Mouse (Mus musculus) A20 (cell line): Measurements from ENCODE around the gene Coa6.

Experiments used
- DNase-seq: peaks from one replicate; pipeline ENCODE4 v3.0.0-alpha.2; 2011; ENCODE audit warnings: low read depth, low spot score

Gene Coa6

DNA sequence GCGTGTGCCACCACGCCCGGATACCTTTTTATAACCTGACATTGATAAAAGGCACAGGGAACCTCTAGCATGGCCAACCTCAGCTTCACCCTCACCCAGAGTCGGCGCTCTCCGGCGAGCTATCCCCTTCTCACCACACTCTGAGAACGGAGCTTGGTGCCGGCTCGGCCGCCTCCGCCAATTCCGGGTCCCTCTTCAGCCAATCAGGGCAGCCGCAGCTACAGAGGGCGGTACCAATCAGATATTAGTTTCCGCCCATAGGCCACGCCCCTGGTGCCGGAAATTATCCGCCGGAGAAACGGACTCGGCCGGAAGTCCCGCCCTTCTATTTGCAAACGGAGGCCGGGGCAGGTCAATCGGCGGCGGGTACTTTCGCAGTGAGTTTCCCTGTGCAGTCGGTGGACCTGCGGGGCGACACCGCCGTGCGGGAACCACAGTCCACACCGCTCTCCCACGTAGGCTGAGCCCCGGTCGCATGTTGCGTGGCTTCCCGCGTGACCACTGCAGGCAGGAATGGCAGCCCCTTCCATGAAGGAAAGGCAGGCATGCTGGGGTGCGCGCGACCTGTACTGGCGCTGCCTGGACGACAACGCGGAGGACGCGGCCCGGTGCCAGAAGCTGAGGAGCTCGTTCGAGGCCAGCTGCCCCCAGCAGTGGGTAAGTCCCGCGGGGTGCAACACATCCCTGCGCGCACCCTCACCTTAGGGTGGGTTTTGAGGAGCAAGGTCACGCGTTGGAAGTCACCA lies at the start of gene Coa6:
Gene Coa6, plus strand, starts transcription at position 342 of the 746 bp plus-strand sequence.
- DNase-seq = peak; percentile 98

DNA sequence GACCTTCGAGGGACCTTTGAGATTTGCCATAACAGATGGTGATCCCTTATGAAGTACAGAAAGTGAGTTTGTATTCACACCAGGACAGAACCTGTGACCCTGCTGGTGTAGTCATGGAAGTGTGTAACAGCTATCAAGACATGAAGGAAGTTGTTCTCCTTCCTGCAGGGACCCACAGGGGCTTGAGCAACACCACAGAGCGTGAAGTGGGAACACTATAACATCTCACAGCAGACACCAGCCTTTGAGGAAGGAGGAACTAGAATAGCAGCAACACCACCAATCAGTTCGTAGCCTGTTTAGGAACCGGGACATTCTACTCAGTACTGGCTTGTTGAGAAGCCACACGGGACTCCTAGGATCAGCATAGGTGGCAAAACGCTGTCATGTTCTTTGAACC lies 42.7 kb upstream of the Coa6 start:
- no peak for DNase-seq

DNA sequence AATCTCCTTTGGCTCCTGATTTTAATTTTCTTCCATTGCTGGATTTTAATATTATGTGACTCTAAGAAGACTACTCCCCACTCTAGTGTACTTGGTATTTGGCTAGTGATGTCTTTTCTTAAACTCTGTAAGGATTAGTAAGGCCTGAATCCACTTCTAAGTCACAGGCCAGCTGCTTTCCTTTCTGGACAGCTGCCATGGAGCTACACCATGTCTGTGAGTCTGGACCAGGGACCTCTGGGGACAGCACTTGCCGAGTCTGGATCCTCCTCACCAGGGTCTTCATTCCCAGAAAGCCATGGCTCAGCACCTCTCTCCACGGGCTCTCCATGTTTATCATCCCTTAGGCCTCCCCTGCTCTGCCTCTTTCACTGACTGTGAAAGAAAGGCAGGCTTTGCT lies 42.2 kb upstream of the Coa6 start:
- DNase-seq = no peak

DNA sequence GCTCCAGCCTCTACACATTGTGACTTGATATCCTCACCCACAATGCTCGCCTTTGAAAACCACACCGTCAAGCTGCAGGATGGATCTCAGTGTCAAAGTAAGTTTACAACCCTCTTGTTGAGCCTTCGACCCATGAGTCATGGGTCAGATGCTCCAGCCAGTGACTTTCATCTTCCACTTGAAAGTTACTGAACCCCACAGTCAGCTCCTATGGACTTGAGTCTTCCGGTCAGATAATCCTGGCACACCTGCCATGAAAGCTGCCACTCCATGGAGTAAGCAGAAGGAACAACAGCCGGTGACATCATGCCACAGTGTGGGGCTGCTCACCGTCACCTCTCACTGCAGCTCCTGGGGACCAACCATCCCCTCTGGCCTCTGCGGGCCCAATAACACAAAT lies 41.0 kb upstream of the Coa6 start:
- no peak for DNase-seq

DNA sequence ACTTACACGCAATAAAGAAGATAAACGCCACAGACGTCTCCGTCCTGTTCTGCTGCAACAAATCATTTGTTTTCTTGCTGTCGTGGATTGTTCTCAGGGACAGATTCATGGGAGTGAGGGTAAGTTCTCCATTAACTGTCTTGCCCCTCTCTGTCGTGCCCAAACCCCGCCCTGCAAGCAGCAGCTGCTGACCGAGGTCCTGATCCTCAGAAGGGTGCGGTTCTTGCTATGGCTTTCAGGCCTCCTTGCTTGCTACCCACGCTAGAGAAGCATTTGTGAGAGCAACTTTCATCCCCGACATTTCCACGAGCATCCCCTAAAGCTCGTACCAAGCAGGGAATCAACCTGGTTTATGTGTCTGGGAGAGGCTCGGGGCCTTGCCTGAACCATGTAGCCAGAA lies 40.1 kb upstream of the Coa6 start:
- no peak for DNase-seq

DNA sequence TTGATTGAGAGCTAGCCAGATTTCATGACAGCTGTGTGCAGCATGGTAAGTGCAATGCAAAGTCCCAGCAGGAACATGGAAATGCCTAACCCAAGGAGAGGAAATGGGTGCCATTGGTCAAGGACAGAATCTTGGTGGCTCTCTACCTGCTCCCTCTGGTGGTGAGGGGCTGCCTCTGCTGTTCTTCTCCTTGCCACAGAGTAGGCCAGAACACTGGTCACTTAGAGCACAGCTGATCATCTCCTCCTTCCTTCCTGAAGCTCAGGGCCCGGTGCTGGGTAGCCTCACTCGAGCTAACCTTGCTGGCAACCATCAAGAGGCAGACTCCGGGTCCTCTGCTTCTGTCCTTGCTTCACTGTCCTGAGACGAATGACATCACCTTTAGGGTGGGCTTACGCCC lies 39.6 kb upstream of the Coa6 start:
- DNase-seq = peak; percentile 41

DNA sequence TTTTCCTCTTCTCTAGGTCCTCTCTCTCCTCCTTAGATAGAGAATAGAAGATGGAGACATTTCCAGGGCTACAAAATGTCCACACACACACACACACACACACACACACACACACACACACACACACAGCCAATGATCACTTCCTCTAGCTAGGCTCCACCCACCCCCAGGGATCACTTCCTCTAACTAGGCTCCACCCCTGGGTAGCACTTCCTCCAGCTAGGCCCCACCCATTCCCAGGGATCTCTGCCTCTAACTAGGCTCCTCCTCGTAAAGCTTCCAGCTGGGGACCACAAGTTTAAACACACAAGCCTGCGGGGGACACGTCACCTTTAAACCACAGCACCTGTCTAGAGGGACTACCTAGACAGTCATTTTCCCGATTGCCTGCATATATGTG lies 34.7 kb upstream of the Coa6 start:
- DNase-seq = peak; percentile 84

DNA sequence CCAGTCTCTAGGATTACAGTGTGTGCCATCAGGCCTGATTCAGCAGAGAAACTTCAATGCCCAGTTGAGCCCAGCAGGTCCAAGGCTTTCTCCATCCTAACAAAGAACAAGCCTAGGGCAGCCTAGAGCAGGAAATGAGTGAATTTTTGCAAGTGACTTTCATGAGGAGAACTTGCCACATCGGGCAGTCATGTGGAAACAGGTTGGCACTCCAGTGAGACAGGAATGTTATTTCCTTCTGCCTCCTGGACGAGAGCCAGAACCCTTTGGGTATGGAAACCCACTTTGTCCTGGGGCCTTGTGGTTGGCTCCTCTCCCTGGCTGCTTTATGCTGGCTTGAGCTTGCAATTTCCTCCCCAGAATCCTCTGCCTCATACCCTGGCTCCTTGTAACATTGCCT lies 30.8 kb upstream of the Coa6 start:
- no peak for DNase-seq

DNA sequence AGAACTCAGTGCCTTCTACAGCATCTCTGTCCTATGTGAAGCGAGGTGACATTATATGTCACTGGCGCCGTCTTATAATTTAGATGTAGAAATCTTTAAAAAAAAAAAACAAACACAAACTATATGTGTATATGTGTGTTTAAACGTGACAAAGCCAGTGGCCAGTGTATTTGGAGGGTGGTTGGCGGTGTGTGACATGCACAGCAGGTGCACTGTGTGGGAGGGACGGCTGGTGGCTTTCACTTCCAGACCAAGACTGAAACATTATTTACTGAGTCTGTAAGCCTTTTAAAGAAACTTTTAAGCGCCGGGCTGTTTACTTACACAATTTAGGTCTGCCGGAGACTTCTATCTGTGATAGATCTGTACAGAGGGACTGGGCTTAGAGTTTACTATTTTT lies 26.9 kb upstream of the Coa6 start:
- DNase-seq = peak; percentile 84

DNA sequence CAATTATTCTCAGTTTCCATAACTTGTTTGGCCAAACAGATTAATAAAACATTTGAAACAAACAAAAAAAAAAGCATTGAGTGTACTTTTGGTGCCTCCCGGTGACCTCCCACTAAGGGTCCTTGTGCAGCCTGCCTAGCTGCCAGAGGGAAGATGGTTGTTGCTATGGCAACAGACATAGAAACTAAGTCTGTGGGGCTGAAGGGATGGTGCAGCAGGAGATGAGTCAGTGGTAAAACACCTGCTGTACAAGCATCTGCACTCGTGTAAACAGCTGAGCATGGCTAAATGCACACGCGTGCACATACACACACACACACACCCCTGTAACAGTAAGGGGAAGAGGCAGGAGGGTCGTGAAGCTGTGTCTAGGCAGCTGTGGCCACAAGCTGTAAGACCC lies 26.4 kb upstream of the Coa6 start:
- peak; percentile 59 for DNase-seq

DNA sequence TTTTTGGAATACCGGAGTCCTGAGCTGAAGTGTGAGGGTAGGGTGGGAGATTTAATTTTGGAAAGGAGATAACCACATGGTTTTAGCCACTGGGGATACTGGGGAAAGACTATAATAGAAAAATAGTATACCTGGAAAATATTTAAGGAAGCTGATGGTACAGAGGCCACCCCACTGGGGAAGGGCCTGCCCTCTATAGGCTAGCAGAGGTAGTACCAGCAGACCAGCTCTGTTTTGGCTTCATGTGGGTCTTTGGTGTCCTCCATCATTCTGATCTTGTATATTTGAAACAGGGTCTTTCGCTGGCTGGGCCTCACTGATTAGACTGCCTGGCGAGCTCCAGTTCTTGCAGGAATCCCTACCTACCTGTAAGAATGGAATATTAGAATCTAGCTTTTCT lies 24.0 kb upstream of the Coa6 start:
- DNase-seq = peak; percentile 27

DNA sequence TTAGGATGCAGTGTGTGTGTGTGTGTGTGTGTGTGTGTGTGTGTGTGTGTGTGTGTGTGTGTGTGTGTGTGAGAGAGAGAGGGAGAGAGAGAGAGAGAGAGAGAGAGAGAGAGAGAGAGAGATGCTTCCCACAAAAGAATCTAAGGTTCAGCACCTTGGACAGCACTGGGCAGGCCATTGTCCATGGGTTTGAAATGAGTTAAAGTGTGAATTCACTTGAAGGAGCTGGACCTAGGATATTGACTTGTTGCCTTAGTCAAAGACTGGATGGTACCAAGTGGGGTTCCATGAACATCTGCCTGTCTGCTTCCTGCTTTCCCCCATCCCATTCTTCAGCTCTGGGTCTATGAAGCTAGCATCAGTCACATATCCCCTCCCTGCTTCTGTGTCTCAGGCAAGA lies 17.8 kb upstream of the Coa6 start:
- peak; percentile 30 for DNase-seq

DNA sequence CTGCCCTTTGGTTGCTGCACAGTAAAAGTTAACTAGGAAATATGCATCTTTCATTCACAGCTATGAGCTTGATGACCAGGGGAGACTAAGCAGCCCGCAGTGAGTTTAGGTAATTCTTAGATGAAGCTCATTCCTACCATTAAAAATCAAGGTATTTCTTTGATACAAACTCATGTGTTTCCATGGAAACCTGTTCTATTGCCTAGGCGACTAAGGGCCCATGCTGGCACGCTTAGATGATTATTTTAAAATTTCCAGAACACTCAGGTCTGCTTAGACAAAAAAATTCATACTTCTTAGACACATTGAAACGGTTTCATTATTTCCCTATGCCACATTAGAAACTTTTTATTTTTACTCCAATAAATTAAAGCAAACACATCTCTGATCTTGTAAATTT lies 17.3 kb upstream of the Coa6 start:
- no peak for DNase-seq

DNA sequence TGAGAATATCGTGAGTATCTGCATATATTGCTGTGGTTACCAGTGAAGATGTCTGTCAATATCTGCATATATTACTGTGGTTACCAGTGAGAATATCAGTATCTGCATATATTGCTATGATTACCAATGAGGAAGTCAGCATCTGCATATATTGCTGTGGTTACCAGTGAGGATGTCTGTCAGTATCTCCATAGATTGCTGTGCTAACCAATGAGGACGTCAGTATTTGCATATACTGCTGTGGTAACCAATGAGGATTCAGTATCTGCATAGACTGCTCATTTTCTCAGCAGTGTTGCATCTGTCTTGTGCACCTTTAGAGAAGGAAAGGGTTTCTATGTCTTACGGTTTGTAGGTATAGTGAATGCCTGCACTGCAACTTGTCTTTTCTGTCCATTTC lies 1.5 kb upstream of the Coa6 start:
- peak; percentile 27 for DNase-seq

DNA sequence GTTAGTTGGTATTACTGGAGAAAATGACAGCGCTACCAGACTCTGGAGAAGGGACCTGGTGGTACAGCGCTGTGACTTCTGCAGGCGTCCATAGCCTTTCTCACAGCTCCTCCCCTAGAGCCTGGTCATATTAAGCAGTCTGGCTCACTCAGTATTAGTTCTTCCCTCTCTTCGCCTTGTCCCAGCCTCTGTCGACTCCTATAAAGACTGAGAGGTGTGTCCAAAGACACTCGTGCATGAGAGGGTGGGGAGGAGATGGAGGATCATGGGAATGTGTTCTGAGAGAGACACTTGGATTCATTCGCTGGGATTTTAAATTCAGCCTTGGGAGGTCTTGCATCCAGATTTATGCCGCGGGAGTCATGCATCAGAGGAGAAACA lies 595 bp downstream of the Coa6 start:
- DNase-seq = no peak

DNA sequence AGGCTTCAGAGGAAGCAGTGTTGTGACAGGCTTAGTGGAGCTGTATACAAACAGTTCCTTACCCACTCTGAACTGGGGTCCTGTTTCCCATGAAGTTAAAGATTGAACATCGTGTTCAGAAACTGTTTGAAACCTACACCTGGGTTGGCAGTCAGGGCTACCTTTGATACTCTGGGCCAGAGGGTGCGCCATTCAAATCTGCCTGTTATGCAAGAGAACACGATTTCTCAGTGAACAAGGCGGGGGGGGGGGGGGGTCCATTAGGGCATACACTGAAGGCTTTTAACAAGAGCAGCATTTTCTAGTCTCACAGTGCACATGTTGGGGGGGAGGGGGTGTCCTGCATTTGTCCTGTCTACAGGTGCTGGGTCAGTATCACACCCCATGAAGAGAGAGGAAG lies 1.8 kb downstream of the Coa6 start:
- DNase-seq = no peak

DNA sequence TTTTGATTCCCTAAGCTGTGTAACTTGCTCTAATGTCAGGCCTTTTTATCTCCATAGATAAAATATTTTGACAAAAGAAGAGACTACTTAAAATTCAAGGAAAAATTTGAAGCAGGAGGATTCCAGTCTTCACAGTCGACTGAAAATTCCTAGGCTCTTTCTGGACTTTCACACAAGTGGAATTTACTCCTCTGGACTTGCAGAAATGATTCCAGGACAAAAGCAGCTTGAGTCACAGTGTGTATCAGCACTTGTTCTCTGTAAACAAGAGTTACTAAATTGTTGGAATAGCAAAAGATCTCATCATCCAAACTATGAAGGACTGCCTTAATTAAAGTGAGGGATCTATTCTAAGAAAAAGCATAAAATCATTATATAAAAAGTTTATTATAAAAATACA lies 2.6 kb downstream of the Coa6 start:
- DNase-seq = no peak

DNA sequence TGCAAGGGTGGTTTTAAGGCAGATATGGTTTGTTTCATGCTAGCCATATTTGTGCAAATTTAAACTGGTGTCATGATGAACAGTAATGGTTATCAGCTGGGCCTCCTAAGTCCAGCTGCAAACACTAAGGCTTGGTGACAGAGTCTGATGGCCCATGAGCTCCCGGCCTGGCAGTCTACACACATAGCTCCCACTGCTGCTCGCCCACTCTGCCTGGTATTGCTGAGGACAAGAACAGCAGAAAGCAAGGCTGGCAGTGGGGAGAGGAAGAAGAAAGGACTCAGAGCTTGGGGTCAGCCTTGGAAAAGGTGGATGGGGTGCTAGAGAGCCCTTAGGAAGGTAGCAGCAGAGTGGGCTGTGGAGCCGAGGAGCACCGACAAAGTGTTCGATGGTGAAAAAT lies 7.3 kb downstream of the Coa6 start:
- no peak for DNase-seq

DNA sequence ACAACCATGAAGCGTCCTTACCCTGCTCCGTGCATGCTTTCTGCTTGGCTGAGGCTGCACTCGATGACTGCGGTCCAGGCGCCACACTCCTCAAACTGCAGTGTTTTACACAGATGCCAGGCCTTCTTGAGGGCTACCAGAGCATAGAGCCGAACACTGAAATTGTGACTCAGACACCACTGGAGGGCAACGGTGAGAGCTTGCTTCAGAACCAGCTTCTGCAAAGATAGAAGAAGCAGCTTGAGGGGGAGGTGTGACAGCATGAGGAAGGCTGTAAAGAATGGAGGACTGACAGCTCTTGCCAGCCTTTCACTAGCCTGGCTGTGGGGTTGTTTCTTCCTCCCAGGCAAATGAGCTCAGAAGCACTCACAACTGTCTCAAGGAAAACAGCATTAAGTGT lies 11.5 kb downstream of the Coa6 start:
- DNase-seq = peak; percentile 16

DNA sequence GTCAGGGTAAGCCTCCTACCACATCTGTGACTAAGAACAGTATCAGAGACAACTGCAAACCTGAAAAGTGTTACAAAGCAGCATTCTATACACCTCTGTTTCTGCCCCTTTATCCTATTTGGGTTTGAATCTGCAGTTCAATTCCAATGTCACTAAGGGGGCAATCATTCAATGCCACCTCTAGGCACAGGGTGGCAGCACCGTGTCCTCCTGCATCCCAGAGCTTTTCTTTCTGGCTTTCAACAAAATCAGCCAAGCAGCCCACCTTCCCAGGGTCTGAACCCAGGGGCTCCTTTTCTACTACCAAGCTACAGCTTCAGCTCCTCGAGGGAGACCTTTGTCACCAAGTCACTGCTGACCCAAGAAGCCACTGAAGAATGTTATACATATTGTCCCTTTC lies 16.6 kb downstream of the Coa6 start:
- no peak for DNase-seq

DNA sequence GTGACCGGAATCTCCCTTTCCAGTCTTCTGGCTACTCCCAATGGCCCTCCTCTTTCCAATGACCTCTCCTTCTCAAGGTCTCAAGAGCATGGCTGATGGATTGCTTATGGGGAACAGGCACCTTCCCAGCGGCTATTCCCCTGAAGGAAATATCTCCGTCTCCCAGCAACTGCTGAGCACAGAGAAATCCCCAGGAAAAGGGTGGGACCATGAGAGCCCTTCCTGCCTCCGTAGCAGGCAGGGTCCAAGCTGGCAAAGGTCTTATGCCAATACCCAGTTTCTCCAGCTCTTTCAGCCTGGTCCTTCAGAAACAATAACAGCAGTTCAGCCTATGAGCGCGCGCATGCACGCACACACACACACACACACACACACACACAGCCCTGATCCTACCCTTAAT lies 28.8 kb downstream of the Coa6 start:
- DNase-seq = no peak

DNA sequence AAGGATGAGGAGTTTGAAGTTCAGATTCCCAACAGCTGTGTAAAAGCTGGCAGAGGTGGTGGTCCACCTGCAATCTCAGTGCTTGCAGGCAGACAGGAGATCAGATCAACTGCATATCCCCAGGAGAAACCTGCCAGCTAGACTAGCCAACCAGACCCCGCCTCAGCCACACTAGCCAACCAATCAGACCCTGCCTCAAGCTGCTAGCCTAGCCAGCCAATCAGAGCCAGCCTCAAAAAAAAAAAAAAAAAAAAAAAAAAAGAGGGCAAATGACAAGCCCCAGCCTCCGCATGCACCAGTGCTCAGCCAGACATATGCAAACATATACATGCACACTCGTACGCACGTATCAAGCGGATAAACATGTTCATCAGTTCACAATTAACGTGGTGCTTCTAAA lies 33.1 kb downstream of the Coa6 start:
- DNase-seq = peak; percentile 9

DNA sequence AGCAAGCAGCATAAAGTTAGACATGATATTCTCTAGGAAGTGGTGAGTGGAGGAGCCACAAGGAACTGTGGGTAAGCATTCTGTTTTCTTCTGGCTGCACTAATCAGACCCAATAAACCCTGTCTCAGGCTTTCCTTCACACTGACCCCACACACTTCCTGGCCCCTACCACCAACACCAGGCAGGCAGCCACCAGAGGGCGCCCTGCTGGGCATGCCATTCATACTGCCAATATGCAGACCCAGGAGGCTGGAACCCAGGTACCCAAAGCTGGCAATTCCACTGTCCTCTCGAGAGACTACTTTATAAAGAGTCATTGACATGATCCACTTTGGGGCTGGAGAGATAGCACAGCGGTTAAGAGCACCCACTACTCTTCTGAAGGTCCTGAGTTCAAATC lies 38.0 kb downstream of the Coa6 start:
- no peak for DNase-seq

DNA sequence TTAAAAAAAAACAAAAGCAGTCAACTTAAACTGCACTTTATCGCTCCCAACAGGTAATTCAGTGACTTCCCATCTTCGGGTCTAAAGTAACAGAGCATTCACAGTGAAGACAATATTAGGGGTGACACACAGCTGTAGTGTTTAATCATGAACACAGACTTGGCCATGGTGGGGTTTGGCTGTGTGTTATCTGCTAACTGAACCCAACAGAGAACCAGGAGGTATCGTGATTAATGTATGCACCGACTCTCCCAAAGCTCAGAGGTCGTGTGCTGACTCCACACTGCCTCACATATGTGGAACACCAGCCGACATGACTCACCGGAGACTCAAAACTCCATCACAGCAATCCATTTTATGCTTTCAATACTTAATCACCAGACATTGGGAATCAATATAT lies 39.4 kb downstream of the Coa6 start:
- DNase-seq = no peak
